Mouse (Mus musculus) neural tube, embryonic 10.5 days (tissue): ENCODE measurements around the gene Stra8.
A peak's percentile ranks its signal among the peaks of the same experiment; 100 is the strongest.

Experiments
- DNase-seq: peaks from one replicate; pipeline ENCODE4 v3.0.0-alpha.2; 2017; ENCODE audit warnings: low spot score; ENCODE audit errors: extremely low spot score

Gene Stra8

DNA sequence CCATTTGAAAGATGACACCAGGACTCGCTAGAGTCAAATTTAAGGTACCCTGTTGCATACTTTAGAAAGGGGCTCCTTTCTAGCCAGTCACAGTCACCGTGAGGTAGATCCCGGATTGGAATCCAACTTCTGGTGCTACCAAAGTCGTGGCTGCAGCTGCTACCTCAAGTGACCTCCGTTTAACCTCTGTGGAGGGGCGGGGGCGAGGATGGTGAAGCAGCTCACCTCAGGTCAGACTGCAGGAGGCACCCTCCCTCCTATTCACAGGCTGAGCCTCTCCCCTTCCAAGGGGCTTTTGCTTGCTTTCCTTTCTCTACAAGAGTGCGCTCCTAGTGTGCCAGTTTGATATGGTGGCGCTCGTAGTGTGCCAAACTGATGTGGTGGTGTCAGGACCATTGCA, at the start of gene Stra8:
Stra8 (plus strand) TSS at position 208 of the 400 bp plus-strand sequence.
- no peak for DNase-seq

DNA sequence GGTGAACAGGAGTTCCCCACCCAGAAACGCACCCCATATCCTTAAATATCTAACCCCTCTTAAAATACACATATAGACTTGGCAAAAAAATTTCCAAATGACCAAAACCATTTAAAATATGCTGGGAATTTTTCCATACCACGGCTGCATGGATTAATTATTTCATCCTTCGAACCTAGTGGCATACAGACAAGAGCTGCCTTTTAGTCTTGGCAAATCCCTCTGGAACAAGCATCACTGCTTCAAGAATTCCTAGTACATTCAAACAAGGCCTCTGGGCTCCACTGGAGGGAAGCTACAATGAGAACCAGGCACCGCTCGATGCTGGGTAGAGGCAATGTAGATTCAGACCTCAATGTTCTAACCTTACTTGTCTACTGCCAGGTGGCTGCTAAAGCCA, 49.2 kb upstream of the Stra8 start:
- no peak for DNase-seq

DNA sequence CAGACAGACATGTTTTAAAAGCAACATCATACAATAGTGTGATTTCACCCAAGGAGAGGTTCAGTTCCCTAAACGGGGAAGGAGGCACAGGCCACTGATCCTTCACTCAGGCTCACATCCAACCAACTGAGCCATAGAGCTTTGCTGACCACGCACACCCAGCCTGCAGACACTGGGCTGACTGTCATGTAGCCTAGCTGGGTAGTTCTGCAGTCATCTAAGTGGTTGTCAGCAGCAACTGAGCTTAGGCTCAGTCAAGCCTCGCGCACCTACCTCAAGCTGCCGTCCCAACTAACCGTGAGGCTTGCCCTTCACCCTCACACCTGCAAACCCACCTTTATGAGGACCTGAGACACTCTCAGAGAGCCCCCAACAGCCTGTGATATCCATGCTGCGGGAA, 48.0 kb upstream of the Stra8 start:
- peak; percentile 10 for DNase-seq

DNA sequence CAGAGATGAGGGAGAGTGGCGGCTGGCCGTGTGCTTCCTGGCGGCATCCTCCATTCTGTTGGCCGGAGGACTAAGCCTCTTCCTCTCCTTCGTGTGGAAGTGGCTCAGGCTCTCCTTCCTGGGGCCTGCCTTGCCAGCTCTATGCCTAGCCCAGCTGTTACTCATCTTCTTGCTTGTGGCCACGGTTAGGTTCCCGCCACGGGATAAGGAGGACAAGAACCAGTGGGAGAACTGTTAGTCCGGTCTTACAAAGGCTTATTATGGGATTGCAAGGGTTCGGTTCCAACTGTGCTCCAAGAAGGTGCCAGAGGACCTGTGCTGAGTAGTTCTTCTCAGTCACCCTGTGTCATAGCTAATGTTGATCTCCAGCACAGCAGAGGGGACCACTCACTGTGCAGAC, 47.1 kb upstream of the Stra8 start:
- no peak for DNase-seq

DNA sequence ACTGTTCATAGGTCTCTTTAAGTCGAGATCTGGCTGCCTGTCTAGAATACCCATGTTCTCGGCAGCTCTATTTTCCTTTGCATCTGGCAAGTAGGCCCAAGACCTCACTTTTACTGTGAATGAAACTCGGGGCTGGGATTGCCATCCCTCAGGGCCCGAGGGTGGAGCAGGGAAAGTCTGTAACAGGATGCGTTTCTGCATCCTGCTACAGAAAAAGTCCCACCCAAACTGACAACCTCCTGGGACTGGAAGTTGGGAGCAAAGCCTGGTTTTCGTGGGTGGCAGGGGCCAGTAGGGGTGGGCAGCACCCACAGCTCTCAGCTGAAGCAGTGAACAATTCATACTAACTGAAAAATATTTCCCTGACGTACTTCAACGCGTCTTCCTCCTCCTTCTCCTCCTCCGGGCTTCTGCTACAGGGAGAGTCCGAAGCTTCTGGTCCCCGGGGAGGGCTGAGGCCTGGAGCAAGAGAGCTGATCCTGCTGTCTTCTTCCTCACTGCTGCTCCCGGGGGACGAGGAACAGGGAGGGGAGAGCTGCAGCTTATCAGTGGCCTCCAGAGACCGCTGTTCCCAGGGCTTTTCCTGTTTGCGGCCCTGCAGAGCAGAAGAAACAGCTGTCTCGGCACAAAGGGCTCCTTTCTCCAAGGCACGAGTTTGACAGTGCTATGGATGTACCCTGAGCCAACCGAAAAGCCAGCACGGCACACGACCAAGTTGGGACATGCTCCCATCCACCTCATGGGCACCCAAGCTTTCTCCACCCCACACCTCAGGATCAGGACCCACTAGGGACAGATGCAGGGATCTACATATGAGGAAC, 45.7 kb upstream of the Stra8 start:
- DNase-seq, result peak; percentile 11

DNA sequence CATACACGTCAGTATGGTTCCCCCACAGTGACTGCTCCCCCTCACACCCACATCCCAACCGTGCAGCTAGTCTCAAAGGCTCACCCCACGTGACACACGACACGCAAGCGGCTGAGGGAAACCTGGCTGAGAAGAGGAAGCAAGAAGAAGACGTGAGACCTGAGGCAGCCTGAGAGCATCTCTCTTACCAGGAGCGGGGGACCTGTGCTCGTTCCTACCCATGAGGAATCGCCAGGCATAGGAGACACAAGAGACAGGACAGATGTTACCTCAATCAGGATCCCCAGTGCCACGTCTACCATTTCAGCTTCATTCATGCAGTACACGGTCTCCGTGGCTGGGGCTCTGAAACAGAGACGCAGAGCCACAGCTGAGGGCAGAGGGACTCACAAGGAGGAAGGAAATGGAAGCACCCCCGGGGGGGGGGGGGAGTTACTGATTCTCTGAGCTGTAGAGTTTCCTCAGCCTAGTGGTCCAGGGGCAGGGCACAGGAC, 44.6 kb upstream of the Stra8 start:
- no peak for DNase-seq

DNA sequence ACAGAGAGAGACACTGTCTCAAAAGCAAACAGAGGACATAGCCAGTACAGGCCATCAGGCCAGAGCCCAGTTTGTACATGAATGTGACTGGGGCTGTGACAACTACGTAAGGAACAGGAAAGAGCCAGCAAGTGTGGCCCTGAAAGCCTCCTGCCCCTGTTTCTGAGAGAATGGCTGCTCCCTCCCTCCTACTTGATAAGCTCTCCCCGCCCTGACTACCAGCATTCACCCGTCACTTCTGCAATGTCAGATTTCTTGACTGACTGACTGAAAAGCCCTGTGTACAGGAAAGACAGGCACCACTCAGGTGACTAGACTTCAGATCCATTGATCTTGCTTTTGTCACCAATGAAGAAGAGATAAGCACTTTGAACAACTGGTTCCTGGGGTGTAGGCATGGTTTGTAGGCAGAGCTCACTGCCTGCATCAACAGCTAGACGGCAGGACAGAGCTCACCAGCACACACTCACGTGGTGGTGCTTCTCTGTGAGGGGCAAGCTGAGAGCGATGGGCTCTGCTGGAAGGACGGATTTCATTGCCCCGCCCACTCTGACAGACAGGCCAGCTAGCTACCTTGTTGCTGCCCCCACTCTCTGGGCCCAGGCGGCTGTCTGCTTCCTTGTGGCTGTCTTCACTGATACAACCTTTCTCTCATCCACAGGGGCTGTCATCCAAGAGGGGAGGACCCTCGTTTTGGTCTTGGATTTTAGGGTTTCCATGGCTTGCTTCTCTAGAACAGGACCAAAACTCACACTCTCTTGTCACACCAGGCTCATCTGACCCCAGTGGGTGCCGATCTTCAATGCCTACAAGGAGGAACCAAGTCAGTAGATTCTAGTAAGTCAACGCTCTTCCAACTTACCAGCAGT, 43.8 kb upstream of the Stra8 start:
- DNase-seq, result no peak

DNA sequence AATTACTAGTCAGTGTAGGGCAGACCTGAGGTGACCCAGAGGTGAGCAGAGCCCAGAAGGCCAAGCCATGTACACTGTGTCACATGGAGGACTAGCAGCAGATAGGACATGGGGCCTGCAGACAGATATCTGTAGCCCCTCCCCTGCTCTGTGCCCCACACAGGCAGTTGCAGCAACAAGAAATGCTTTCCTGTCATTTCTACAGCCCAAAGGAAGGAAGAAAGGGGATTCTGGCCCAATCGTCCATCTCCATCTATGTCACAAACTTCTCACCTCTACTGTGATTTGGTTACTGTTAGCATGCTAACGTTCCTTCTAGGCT, 43.2 kb upstream of the Stra8 start:
- no peak for DNase-seq

DNA sequence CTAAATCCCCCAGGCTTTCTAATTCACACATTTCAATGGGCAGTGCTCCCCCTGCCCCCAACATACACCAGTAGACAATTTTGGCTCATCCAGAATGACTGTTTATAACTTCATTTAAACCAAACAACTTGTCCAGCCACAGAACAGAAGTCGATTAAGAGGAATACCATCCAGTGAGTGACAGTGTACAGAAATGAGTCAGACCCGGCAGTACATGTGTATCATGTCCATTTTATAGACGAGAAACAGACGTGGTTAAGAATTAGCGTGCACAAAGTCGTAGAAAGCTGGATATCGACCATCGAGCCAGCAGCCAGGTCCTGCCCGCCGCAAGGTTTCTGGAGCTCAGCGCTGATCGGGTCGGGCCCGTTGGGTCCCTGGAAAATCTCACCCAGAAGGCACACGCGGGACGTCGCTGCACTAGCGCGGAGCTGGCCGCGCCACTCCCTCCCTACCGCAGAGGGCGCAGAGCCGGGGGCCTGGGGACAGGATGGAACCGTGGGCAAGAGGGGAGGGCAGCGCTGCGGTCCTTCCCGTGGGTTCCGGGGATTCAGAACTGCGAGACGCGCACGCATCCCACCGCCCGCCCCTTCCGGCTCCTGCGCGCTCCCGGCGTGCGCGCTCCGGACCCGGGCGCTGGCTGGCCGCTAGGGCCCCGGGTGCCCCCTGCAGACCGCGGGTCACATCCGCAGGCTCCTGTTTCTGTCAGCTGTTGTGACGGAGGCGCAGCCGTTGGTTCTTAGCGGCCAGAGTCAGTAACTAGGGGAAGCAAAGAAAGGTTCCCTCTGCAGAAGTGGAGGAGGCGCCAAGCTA, 42.2 kb upstream of the Stra8 start, which contains the start of gene Cyren:
Cyren (minus strand) TSS at position 552 of the 813 bp plus-strand sequence.
- DNase-seq, result peak; percentile 90

DNA sequence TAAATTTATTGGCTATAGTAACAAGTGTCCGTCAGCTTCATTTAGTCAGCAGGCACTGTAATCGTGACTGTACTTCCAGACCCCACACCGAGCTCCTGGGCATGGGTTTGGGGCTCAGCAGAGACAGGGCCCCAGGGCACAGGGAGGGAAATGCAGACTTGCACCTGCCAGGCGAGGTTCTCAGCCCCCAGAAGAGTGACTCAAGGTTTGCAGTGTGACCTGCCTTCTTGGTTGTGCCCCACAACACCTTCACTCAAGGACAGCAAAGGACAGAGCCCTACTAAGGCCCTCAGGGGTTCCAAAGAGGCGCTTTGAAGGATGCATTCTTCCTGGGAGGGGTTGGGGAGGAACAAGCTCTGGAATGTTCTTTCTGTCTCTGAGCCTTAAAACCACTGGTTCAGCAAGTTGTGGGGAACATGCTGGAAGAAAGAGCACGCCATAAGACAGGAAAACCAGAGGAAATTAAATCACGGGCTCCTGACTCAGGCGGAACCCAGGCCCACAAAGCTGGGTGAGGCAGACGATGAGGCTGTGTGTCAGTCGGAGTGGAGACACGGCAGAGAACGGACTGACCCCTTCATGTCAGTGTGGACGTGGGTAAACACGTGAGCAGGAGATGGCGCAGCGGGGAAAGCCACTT, 40.7 kb upstream of the Stra8 start:
- no peak for DNase-seq

DNA sequence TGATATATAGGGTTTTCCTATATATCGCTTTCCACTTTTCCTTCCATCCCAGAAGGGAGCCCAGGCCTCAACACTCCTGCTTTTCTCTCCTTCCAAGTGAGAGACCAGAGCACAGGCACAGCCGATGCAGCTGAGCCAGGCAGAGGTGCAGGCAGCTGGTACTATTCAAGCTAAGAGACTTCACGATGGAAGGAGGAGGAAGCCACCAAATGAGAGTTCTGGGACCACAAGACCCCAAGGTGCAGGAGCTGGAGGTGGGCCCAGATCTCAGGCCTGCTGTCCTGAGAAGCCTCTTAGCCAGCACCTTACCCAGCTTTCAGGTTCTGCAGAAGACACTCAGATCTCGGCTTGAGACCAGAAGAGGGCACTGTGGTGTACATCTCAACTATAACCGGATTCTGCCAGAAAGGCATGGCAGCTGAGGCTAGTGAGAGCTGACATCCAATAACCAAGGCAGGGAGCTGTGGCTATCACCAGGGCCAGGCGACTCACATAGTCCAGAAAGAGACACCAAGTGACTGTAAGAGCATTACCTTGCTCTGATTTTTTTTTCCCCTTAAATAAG, 40.0 kb upstream of the Stra8 start:
- no peak for DNase-seq

DNA sequence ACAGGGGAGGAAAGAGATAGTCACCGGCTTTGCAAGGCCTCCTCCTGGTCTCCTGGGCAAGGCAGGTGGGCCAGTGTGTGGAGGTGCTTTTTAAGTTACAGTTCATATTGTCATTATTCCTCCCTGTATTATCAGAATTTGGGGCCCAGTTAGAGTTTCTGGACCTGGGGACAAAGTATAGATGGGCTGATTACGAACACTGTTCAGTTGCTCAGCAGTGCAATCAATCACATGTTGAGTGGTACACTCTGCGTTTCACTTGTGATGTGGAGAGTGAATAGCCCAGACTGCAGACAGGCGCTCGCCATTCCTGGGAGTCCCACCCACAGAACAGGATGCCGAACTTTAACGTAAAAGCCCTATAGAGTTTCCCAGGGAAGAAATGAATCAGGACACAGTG, 35.2 kb upstream of the Stra8 start:
- no peak for DNase-seq

DNA sequence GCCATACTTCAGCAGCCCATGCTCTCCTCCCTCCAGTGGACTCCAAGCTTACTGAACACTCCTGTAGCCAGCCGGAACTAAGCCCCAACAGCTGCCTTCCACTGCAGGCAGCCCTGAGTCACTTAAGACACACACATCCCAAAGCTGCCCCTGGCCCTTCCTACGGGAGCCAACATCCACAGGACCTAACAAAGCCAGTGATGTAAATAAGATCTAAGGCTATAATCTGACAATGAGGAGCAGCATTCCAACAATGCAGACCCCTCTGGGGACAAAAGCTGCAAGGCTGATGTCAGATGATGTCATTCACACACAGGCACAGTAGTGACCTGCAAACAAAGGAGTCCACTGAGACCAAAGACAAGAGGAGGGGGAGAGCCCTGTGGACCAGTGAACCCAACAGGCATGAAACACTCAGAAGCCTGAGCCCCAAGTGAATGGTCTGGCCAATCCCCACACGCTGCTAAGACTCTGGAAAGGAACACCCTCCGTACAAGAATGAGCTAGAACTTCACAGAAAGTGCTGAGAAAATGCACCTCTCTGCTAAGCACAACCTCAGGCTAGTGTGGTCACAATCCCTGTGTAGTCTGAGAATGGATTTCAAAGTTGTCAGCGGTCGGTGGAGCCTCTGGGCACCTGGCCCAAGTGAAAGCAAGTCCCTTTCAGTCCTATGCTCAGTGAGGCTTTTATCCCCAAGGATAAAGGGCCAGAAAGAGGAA, 32.7 kb upstream of the Stra8 start:
- peak; percentile 43 for DNase-seq

DNA sequence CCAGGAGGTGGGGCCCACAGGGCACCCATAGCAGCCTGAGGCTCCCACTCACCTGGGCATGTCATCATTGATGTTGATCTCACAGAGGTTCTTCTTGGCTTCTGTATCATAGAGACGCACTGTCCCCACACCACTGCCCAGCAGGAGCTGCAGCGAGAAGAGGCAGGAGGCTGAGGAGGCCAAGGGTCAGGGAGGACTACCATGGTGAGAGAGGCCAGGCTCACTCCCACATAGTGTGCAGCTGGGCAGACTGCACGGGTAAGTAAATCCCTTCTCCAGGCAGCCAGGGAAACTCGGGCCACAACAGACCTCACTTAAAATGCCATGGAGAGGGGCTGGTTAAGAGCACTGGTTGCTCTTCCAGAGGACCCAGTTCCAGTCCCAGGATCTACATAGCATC, 30.8 kb upstream of the Stra8 start:
- no peak for DNase-seq

DNA sequence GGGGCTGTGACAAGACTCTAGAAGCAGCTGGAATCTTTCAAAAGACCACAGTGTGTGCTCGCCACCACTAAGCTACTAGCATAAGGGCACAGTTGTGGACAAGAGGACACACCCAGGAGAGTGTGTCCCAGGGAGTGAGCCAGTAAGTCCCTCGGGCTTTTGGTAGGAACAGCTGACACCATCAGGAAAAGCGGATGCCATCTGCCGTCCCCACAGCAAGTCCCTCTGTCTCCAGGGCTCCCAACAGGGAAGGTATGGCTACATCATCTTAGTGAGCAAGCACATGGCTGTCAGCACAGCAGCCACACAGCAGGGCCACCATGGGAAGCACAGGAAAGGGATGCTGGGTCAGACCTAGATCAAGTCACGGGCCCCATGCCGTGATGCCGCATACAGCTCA, 24.4 kb upstream of the Stra8 start:
- DNase-seq, result no peak

DNA sequence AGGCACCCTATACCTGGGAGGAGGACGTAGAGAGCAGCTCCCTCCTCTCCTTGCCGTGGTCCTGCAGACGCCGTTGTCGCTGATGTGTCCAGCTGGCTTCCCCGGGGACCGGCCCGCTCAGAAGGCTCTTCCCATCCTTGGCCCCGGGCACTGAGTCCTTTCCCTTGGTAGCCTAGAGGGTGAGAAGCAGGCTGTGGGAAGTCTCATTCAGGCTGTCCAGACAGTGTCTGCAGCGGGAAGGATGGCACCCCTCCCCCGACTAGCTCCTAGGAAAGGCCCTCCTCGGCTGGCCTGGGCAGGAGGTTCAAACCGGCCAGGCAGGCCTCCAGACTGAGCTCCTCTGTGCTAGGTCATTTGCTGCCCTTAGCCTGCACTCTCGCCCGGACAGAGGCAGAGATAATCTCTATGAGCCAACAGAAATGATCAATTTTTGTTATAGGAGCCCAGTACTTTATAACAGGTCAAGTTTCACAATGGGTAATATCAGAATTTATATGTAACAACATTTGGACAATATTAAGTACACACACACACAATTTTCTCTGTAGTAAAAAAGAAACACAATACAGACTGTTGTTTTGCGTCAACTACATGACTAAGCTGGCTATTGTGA, 23.7 kb upstream of the Stra8 start:
- no peak for DNase-seq

DNA sequence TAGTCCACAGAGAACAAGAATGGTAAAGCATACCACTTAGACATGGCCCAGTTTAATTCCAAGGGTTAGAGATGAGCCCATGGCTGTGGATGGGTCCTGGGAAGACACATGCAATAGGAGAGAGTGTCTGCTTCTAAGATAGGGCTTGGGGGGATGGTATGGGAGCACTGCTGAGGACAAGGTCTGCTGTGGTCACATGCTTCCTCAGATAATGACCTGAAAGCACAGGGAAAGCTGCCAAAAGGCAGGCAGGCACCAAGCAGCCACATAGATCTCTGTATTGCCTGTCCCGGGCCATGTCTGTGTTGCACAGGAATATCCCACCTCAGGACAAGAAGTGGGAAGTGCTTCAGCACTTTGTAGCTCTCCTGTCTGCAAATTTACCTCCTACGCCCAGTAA, 20.8 kb upstream of the Stra8 start:
- no peak for DNase-seq

DNA sequence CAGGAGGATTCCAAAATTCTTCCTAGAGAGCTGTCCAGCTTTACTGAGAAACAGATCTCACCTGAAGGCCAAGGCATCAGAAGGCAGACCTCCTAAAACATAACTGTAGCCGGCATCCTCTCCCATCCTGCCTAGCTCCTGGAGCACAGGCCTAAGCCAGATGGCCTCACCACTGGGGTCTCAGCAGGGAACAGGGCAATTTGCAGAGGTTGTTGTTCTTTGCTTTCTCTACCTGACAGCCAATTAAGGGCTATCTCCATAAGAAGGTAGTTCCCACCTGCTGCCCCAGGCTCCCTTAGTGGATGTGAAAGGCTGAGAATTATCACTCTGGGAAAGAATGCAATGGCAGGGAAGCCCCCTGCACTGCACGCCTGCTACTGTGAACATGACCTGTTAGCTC, 19.0 kb upstream of the Stra8 start:
- DNase-seq, result no peak

DNA sequence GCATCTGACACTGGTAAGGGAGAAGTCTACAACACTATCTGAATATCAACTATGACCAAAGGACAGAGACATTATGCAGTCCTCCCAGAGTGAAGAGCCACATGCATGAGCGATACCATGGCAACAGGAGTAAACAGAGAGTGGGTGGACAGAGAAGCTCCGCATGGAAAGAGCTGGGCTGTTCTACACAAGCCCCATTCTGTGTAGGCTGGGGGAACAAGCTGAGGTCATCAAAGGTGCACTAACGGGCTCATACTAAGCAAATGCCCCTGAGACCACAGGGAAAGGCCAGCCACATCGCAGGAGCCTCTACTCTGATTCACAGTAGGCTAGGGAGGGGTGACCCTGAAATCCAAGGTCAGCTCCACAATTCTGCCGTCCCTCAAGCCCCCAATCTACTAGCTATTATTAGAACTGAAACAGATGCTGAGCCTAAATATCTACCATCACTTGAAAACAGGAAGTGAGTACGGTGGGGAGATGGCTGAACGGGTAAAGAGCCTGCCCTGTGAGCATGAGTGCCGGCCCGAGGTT, 18.0 kb upstream of the Stra8 start:
- DNase-seq, result no peak
